Mouse (Mus musculus) cerebellum, adult 2 months (tissue): ENCODE results near the gene Sult2b1. TPM values are rescaled to one million over a fixed set of nuclear protein-coding genes. Genes with fewer than 3 reads are reported as not detected.

Experiments
- DNase-seq, 2 experiments: peaks; one replicate each; pipeline ENCODE4 v3.0.0; 2021
- H3K27ac ChIP-seq: fragments of 200-500 bp; 2 replicates; pipeline ENCODE4 v1.5.1; 2012; ENCODE audit warnings: low read length, control low read depth, inconsistent platforms; ENCODE audit not compliant: insufficient read depth
- H3K27me3 ChIP-seq: fragments of 200-500 bp; 2 replicates; pipeline ENCODE4 v1.6.1; 2012; ENCODE audit warnings: inconsistent platforms, mild to moderate bottlenecking, low read length, moderate library complexity; ENCODE audit not compliant: control insufficient read depth, insufficient read depth
- H3K4me1 ChIP-seq: fragments of 200-500 bp; 2 replicates; pipeline ENCODE4 v1.6.1; 2011; ENCODE audit warnings: low read length; ENCODE audit not compliant: control insufficient read depth, insufficient read depth
- H3K4me3 ChIP-seq: fragments of 200-500 bp; replicated peaks from 2 replicates; pipeline ENCODE3; 2011; ENCODE audit warnings: mild to moderate bottlenecking, low read depth, low read length, control low read depth; ENCODE audit not compliant: insufficient read depth
- CTCF ChIP-seq: fragments of 200-500 bp; IDR thresholded peaks from 2 replicates; pipeline ENCODE4 v1.5.1; 2011; ENCODE audit warnings: low read depth, mild to moderate bottlenecking, control low read depth, low read length, moderate library complexity, borderline replicate concordance; ENCODE audit not compliant: insufficient read depth
- POLR2A ChIP-seq: fragments of 200-500 bp; IDR thresholded peaks from 2 replicates; pipeline ENCODE4 v1.6.1; 2011; ENCODE audit warnings: low read length, control low read depth, borderline replicate concordance; ENCODE audit not compliant: insufficient read depth
- WGBS: fragments of 180-500 bp; shearing (Covaris S2); methylation state at CpG from one replicate; pipeline ENCODE4 v1.1.7; 2018; 5-methylcytosine and 5-hydroxymethylcytosine counted together
- polyA plus RNA-seq: library from polyadenylated mRNA; depleted of rRNA; stranded (reverse); fragments of >200 nt; gene quantifications from 2 replicates; pipeline ENCODE4 v1.2.3, GENCODE M21; 2012

Gene Sult2b1
- polyA plus RNA-seq, 1 experiment: 10.6 TPM

GRCm38 (mm10) chr7:45742338-45742737 is 42.1 kb downstream of the Sult2b1 start:
- Histone ChIP-seq H3K27me3 (no peaks in the 10 kb centered on the region), H3K4me3 (peak overlapping the region; percentile 63), H3K4me1 (no peaks in the 10 kb centered on the region), H3K27ac (peak overlapping the region; percentile 32; the same call in 1 of the 2 replicates)
- peak; percentile 51 to 66 for DNase-seq
- TF ChIP-seq CTCF: peak; percentile 24; the same call in 1 of the 2 replicates
- no peak for TF ChIP-seq POLR2A
- WGBS: 14% methylated on average over 19 of the region's 19 CpGs

GRCm38 (mm10) chr7:45741777-45742176 is 42.7 kb downstream of the Sult2b1 start:
- 44% methylated on average over 11 of the region's 11 CpGs for WGBS
- Histone ChIP-seq H3K27me3 (no peaks in the 10 kb centered on the region), H3K4me3 (peak overlapping the region; percentile 63), H3K27ac (peak overlapping the region; percentile 32; the same call in 1 of the 2 replicates), H3K4me1 (no peaks in the 10 kb centered on the region)
- TF ChIP-seq POLR2A (no peak), CTCF (no peak)
- DNase-seq: peak in 1 of 2 experiments; percentile 38

GRCm38 (mm10) chr7:45741308-45741707 is 43.2 kb downstream of the Sult2b1 start:
- H3K4me1 ChIP-seq: no peaks in the 10 kb centered on the region
- H3K27ac ChIP-seq: no peak overlapping the region
- TF ChIP-seq POLR2A (no peak), CTCF (no peak)
- no peak overlapping the region for H3K4me3 ChIP-seq
- no peak for DNase-seq
- no peaks in the 10 kb centered on the region for H3K27me3 ChIP-seq
- WGBS: 90% methylated on average over 12 of the region's 12 CpGs

- TF ChIP-seq CTCF (no peak), POLR2A (no peak)
- 63% methylated on average over 10 of the region's 10 CpGs for WGBS
- no peak for DNase-seq
- Histone ChIP-seq H3K4me1 (no peaks in the 10 kb centered on the region), H3K27me3 (no peaks in the 10 kb centered on the region), H3K27ac (no peak overlapping the region), H3K4me3 (no peak overlapping the region)
Measured at GRCm38 (mm10) chr7:45739820-45740219, 44.6 kb downstream of the Sult2b1 start.

GRCm38 (mm10) chr7:45739162-45739763 is 45.2 kb downstream of the Sult2b1 start:
- H3K4me1 ChIP-seq: no peaks in the 10 kb centered on the region
- WGBS: 6% methylated on average over 9 of the region's 9 CpGs
- H3K4me3 ChIP-seq: no peak overlapping the region
- no peaks in the 10 kb centered on the region for H3K27me3 ChIP-seq
- TF ChIP-seq POLR2A: no peak
- TF ChIP-seq CTCF: peak; percentile 79
- no peak overlapping the region for H3K27ac ChIP-seq
- DNase-seq: peak; percentile 80 to 82

DNA sequence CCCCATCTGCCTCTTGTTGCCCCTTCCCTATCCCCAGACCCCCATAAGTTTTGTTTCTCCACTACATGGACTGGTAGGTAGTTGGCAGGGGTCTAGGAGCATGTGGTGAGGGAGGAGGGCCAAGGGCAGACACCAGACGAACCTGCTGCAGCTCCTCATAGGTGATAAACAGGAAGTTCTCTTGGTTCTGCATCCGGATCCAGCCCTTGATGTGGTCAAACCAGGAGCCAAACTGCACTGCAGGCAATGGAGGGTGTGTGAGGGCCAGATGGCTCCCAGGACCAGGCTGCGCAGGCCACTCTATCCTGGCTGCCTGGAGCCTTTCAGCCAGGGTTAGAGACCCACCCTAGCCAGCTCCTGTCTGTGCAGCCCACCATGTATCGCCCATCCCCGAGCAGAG is 51.0 kb downstream of the Sult2b1 start:
- Histone ChIP-seq H3K4me3 (no peak overlapping the region), H3K27me3 (no peaks in the 10 kb centered on the region), H3K27ac (no peak overlapping the region), H3K4me1 (no peaks in the 10 kb centered on the region)
- WGBS: 61% methylated on average over 5 of the region's 5 CpGs
- TF ChIP-seq CTCF (no peak), POLR2A (no peak)
- DNase-seq: no peak

DNA sequence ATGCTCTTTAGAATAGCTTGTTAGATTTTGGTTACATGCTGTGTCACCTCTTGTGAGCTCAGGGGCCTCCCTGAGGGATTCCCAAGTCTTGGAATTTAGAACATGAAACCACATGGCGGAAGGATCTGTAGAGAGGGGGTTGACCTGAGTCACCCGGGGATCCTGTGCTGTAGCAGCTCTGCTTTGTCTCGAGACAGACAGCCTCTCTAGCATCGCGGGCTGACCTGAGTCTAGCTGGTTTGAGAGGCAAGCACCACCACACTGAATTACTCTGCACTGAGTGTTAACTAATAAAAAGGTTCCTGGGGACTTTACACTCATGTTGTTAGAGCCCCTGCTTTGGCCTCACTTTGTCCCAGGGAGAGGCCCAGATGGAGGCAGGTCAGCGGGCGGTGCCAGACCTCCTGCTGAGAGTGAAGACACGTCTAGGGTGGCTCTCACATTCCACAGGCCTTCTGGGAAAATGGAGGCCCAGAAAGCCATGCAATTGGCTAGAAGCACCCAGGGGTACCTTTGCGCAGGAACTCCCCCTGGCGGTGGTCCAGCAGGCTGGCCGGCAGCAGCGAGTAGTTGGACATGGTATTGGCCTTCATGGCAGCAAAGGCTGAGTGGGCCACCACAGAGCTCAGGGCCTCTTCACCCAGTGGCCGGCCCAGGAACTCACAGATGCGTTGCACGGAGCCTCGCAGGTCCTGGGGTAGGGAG is 53.6 kb downstream of the Sult2b1 start:
- Histone ChIP-seq H3K4me3 (no peak overlapping the region), H3K27ac (no peak overlapping the region), H3K27me3 (no peaks in the 10 kb centered on the region), H3K4me1 (no peaks in the 10 kb centered on the region)
- peak in 1 of 2 experiments; percentile 16 for DNase-seq
- 26% methylated on average over 16 of the region's 16 CpGs for WGBS
- 0 out of 2 replicates have a peak, but pooled peaks have one; percentile 6 for TF ChIP-seq CTCF
- TF ChIP-seq POLR2A: no peak

DNA sequence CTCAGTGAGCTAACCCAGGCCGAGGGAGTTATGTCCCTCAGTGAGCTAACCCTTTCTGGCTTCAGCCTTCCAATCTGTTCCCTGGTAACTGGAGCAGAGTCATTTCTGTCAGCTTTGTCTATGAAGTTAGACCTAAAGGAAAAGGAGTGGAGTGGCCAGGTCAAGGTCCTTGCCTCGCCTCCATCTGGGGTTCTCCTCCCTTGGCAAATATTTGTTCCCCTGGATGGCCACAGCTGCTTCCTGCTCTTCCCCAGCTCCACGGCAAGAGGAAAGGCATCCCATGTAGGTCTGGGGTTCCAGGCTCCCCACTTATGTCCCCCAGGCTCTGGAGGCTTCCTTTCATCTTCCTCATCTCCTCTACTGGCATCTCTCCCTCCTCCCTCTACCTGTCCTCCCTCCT is 56.8 kb downstream of the Sult2b1 start:
- TF ChIP-seq POLR2A (no peak), CTCF (no peak)
- no peak overlapping the region for H3K27ac ChIP-seq
- no peak for DNase-seq
- H3K4me3 ChIP-seq: no peak overlapping the region
- H3K27me3 ChIP-seq: no peaks in the 10 kb centered on the region
- 80% methylated on average over 3 of the region's 3 CpGs for WGBS
- H3K4me1 ChIP-seq: no peaks in the 10 kb centered on the region
